Mouse (Mus musculus): ENCODE data around the gene Spaca3.
A peak's percentile ranks its signal among the peaks of the same experiment; 100 is the strongest.

Spaca3 gene

DNA sequence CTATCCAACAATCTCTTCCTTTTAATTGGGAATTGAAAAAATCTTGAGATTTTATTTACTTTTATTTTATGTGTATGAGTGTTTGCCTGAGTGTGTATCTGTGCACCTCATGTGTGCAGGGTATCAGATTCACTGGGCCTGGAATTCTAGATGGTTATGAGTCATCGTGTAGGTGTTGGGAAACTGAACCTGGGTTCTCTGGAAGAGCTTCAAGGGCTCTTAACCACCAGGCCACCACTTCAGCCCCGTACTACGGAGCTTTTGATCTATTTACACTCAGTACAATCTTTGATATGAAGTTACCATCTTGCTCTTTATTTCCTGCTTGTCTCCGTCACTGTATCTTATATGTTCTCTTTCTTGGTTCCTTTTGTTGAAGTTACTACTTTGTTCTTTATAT lies 42.4 kb downstream of the Spaca3 start:
- Histone ChIP-seq H3K4me3 (replicated peaks; ENCODE audit: low read length) (no peak overlapping the region), H3K36me3 (ENCODE audit: insufficient read depth, low read length) (no peaks in the 10 kb centered on the region), H3K27me3 (ENCODE audit: insufficient read depth, low read length) (peaks cover 13% of the 10 kb centered on the region; the same call in 1 of the 2 replicates), H3K4me1 (replicated peaks; ENCODE audit: low read depth, low read length) (no peaks in the 10 kb centered on the region), H3K9me3 (ENCODE audit: low read length) (0 out of 2 replicates have a peak, but pooled peaks cover 2% of the 10 kb centered on the region)
- TF ChIP-seq POU5F1 (IDR thresholded peaks at IDR 0.05; ENCODE audit: borderline replicate concordance, low read length) (no peak), CTCF (conservative IDR thresholded peaks at IDR 0.05; ENCODE audit: low read length) (no peak), NANOG (IDR thresholded peaks at IDR 0.05; ENCODE audit: borderline replicate concordance, low read length) (no peak)

DNA sequence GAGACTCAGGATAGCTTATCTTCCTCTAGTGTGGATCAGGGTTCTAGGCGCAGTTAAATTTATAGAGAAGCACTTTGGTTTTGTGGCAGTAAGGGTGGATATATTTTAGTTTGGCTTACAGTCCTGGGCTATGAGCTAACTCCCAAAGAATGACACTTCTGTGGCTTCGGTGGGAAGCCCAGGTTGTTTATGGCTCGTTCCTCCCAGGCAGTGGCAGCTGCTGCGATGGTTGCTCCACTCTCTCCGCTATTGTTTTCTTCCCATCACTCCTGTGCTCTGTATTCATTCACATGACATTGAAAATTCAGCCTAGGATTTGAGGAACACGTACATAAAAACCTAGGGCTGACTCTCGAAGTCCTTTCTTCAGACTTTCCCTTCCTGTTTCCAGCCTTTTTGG lies 44.5 kb downstream of the Spaca3 start:
- H3K27me3 ChIP-seq (ENCODE audit: insufficient read depth, low read length): peaks cover 9% of the 10 kb centered on the region; the same call in 1 of the 2 replicates
- no peaks in the 10 kb centered on the region for H3K36me3 ChIP-seq (ENCODE audit: insufficient read depth, low read length)
- no peaks in the 10 kb centered on the region for H3K4me1 ChIP-seq (replicated peaks; ENCODE audit: low read depth, low read length)
- no peak for TF ChIP-seq CTCF (conservative IDR thresholded peaks at IDR 0.05; ENCODE audit: low read length)
- no peak for TF ChIP-seq POU5F1 (IDR thresholded peaks at IDR 0.05; ENCODE audit: borderline replicate concordance, low read length)
- no peak for TF ChIP-seq NANOG (IDR thresholded peaks at IDR 0.05; ENCODE audit: borderline replicate concordance, low read length)
- H3K4me3 ChIP-seq (replicated peaks; ENCODE audit: low read length): no peak overlapping the region
- 0 out of 2 replicates have a peak, but pooled peaks cover 2% of the 10 kb centered on the region for H3K9me3 ChIP-seq (ENCODE audit: low read length)

DNA sequence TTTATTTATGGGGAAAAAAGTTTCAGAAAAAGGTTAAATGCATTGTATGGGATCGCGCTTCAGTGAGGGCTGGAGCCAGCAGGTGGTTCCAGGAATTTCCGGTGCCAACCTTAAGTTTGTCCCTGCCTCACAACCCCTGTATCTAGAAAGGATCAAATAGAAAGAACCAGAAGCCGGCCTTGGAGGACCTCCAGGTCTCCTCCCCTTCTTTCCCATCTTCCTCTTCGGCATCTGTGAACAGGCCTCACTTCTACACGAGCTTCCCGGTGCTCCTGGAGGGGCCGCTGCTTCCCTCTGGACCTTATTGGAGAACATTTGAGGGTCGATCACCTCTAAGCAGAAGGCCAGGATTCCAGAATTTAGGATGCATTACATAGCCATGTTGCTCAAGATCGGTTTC lies 45.3 kb downstream of the Spaca3 start:
- Histone ChIP-seq H3K4me3 (replicated peaks; ENCODE audit: low read length) (no peak overlapping the region), H3K9me3 (ENCODE audit: low read length) (0 out of 2 replicates have a peak, but pooled peaks cover 2% of the 10 kb centered on the region), H3K4me1 (replicated peaks; ENCODE audit: low read depth, low read length) (no peaks in the 10 kb centered on the region), H3K36me3 (ENCODE audit: insufficient read depth, low read length) (no peaks in the 10 kb centered on the region), H3K27me3 (ENCODE audit: insufficient read depth, low read length) (peaks cover 9% of the 10 kb centered on the region; the same call in 1 of the 2 replicates)
- TF ChIP-seq CTCF (conservative IDR thresholded peaks at IDR 0.05; ENCODE audit: low read length): no peak
- no peak for TF ChIP-seq NANOG (IDR thresholded peaks at IDR 0.05; ENCODE audit: borderline replicate concordance, low read length)

GRCm38 (mm10) chr11:80904559-80904958 lies 46.4 kb downstream of the Spaca3 start:
- peaks cover 11% of the 10 kb centered on the region; the same call in 1 of the 2 replicates for H3K27me3 ChIP-seq (ENCODE audit: insufficient read depth, low read length)
- H3K4me3 ChIP-seq (replicated peaks; ENCODE audit: low read length): no peak overlapping the region
- TF ChIP-seq POU5F1 (IDR thresholded peaks at IDR 0.05; ENCODE audit: borderline replicate concordance, low read length) (no peak), NANOG (IDR thresholded peaks at IDR 0.05; ENCODE audit: borderline replicate concordance, low read length) (no peak), CTCF (conservative IDR thresholded peaks at IDR 0.05; ENCODE audit: low read length) (no peak)
- no peaks in the 10 kb centered on the region for H3K36me3 ChIP-seq (ENCODE audit: insufficient read depth, low read length)
- H3K9me3 ChIP-seq (ENCODE audit: low read length): 0 out of 2 replicates have a peak, but pooled peaks cover 2% of the 10 kb centered on the region
- no peaks in the 10 kb centered on the region for H3K4me1 ChIP-seq (replicated peaks; ENCODE audit: low read depth, low read length)

DNA sequence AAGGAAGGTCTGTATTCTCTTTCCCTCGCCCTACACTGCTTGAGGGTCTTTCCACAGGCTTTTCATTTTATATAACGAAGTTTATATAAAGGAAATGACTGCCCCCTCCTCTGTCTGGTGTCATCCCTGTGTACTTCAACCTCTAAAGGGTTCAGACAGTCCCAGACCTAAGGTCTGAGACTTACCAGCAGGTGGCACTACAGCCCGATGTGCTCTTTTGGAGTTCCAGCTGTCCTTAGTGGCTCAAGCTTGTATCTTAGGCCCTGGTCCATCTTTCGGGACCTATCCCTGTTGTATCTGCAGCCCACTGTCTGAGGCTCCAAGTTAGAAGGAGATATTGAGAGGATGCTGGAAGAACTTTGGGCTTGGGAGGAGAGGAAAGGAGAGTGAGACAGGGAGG lies 48.3 kb downstream of the Spaca3 start:
- Histone ChIP-seq H3K27me3 (ENCODE audit: insufficient read depth, low read length) (peaks cover 15% of the 10 kb centered on the region; the same call in 1 of the 2 replicates), H3K9me3 (ENCODE audit: low read length) (0 out of 2 replicates have a peak, but pooled peaks cover 2% of the 10 kb centered on the region), H3K4me1 (replicated peaks; ENCODE audit: low read depth, low read length) (no peaks in the 10 kb centered on the region), H3K36me3 (ENCODE audit: insufficient read depth, low read length) (no peaks in the 10 kb centered on the region), H3K4me3 (replicated peaks; ENCODE audit: low read length) (no peak overlapping the region)
- TF ChIP-seq CTCF (conservative IDR thresholded peaks at IDR 0.05; ENCODE audit: low read length): peak; percentile 46
- no peak for TF ChIP-seq NANOG (IDR thresholded peaks at IDR 0.05; ENCODE audit: borderline replicate concordance, low read length)

DNA sequence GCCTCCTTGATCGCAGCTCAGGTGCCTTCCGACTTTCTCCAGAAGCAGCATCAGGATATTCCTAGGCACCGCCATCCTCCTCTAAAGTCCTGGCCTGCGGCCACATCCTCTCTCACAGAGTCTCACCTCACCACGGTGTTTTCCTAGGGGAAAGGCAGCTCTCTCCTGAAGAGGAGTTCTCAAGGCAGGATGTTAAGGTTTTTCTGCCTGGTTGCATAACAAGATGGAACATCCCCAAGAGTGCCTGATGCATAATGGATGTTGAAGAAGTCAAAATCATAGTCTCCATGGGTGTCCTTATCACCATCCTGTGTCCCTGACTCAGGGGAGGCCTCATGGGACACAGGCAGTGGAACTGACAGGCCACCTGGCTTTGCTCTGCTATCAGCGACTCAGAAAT lies 49.7 kb downstream of the Spaca3 start:
- Histone ChIP-seq H3K27me3 (ENCODE audit: insufficient read depth, low read length) (peaks cover 15% of the 10 kb centered on the region; the same call in 1 of the 2 replicates), H3K36me3 (ENCODE audit: insufficient read depth, low read length) (no peaks in the 10 kb centered on the region), H3K9me3 (ENCODE audit: low read length) (0 out of 2 replicates have a peak, but pooled peaks cover 2% of the 10 kb centered on the region), H3K4me3 (replicated peaks; ENCODE audit: low read length) (no peak overlapping the region), H3K4me1 (replicated peaks; ENCODE audit: low read depth, low read length) (no peaks in the 10 kb centered on the region)
- no peak for TF ChIP-seq NANOG (IDR thresholded peaks at IDR 0.05; ENCODE audit: borderline replicate concordance, low read length)

- 0 out of 2 replicates have a peak, but pooled peaks cover 6% of the 10 kb centered on the region for H3K27me3 ChIP-seq (ENCODE audit: insufficient read depth, low read length)
- H3K4me1 ChIP-seq (replicated peaks; ENCODE audit: low read depth, low read length): no peaks in the 10 kb centered on the region
- H3K4me3 ChIP-seq (replicated peaks; ENCODE audit: low read length): no peak overlapping the region
- H3K36me3 ChIP-seq (ENCODE audit: insufficient read depth, low read length): no peaks in the 10 kb centered on the region
- H3K9me3 ChIP-seq (ENCODE audit: low read length): no peaks in the 10 kb centered on the region
- no peak for TF ChIP-seq CTCF (conservative IDR thresholded peaks at IDR 0.05; ENCODE audit: low read length)
- no peak for TF ChIP-seq POU5F1 (IDR thresholded peaks at IDR 0.05; ENCODE audit: borderline replicate concordance, low read length)
- TF ChIP-seq NANOG (IDR thresholded peaks at IDR 0.05; ENCODE audit: borderline replicate concordance, low read length): no peak
Measured at GRCm38 (mm10) chr11:80912721-80913120, 54.6 kb downstream of the Spaca3 start.

DNA sequence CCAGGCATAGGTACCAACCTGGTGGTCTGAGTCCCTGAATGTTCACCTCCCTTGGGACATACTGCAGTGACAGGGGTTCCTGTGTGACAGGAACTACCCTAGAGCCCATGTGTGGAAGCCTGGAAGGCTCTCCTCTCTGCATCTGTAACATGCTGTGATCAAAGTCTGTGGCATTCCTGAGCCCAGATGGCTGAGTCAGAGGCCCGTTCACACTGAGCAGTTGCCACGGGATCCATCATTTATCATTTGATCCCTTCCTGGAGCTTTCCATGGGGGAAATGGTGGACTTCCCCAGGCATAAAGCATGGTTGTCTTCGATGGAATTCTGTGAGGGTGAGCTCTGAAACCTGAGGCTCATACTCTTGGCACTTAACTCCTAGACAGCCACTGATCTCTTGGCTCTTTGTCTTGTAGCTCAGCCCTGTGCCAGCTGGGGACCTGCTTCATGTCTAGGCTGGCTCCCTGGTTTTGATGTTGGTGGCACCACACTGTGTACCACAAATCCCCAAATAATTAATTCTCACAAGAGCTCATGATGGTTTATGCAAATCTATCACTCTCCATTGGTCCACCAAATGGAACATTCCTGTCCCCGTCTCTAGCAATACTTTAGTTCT lies 55.4 kb downstream of the Spaca3 start:
- H3K27me3 ChIP-seq (ENCODE audit: insufficient read depth, low read length): 0 out of 2 replicates have a peak, but pooled peaks cover 9% of the 10 kb centered on the region
- no peaks in the 10 kb centered on the region for H3K4me1 ChIP-seq (replicated peaks; ENCODE audit: low read depth, low read length)
- no peak overlapping the region for H3K4me3 ChIP-seq (replicated peaks; ENCODE audit: low read length)
- no peaks in the 10 kb centered on the region for H3K36me3 ChIP-seq (ENCODE audit: insufficient read depth, low read length)
- H3K9me3 ChIP-seq (ENCODE audit: low read length): no peaks in the 10 kb centered on the region
- TF ChIP-seq CTCF (conservative IDR thresholded peaks at IDR 0.05; ENCODE audit: low read length): no peak
- no peak for TF ChIP-seq POU5F1 (IDR thresholded peaks at IDR 0.05; ENCODE audit: borderline replicate concordance, low read length)
- no peak for TF ChIP-seq NANOG (IDR thresholded peaks at IDR 0.05; ENCODE audit: borderline replicate concordance, low read length)
